Mouse (Mus musculus) forebrain, postnatal 0 days (tissue): ENCODE measurements at regions not wholly inside any gene's neighbourhood (a gene's known extent, or its start where the extent isn't known, plus 50 kb on each side); places are given as distances from the start of the nearest gene placed in this dataset.
A peak's percentile ranks its signal among the peaks of the same experiment; 100 is the strongest.

Experiments used
- ATAC-seq: fragments of 200-750 bp; cut with Nextera tagmentation; 2 replicates; pipeline ENCODE4 v1.8.0; 2017; ENCODE audit warnings: mild to moderate bottlenecking, moderate library complexity
- DNase-seq: peaks from one replicate; pipeline ENCODE4 v3.0.0-alpha.2; 2015
- H3K27ac ChIP-seq: fragments of 300-500 bp; sonication (generic); 2 replicates; pipeline ENCODE4 v1.5.1; 2014; ENCODE audit warnings: low read depth, mild to moderate bottlenecking, antibody characterized with exemption, low read length, moderate library complexity, mixed read lengths
- H3K27me3 ChIP-seq: fragments of 300-500 bp; sonication (generic); 2 replicates; pipeline ENCODE4 v1.6.1; 2014; ENCODE audit warnings: mild to moderate bottlenecking, low read length, mixed read lengths; ENCODE audit not compliant: insufficient read depth
- H3K36me3 ChIP-seq: fragments of 300-500 bp; sonication (generic); 2 replicates; pipeline ENCODE4 v1.6.1; 2014; ENCODE audit warnings: mild to moderate bottlenecking, moderate library complexity; ENCODE audit not compliant: insufficient read depth
- H3K4me1 ChIP-seq: fragments of 300-500 bp; sonication (generic); 2 replicates; pipeline ENCODE4 v1.6.1; 2014; ENCODE audit warnings: antibody characterized with exemption; ENCODE audit not compliant: insufficient read depth
- H3K4me2 ChIP-seq: fragments of 300-500 bp; sonication (generic); 2 replicates; pipeline ENCODE4 v1.6.1; 2014; ENCODE audit warnings: low read depth, mild to moderate bottlenecking, moderate library complexity
- H3K4me3 ChIP-seq: fragments of 300-500 bp; sonication (generic); 2 replicates; pipeline ENCODE4 v1.5.1; 2014; ENCODE audit warnings: low read depth, low read length, mixed read lengths
- H3K9ac ChIP-seq: fragments of 300-500 bp; sonication (generic); 2 replicates; pipeline ENCODE4 v1.6.1; 2014; ENCODE audit warnings: mild to moderate bottlenecking
- H3K9me3 ChIP-seq: fragments of 300-500 bp; sonication (generic); 2 replicates; pipeline ENCODE4 v1.6.1; 2016; ENCODE audit warnings: low read length
- CTCF ChIP-seq: sonication (generic); IDR thresholded peaks from 2 replicates; pipeline ENCODE4 v1.5.1; 2016; ENCODE audit warnings: antibody characterized with exemption, control low read depth, low read depth
- WGBS: fragments of 180-500 bp; shearing (Covaris S2); extraction: QIAGEN DNeasy Blood & Tissue Kit; methylation state at CpG from one replicate; pipeline ENCODE4 v1.1.7; 2014; 5-methylcytosine and 5-hydroxymethylcytosine counted together

DNA sequence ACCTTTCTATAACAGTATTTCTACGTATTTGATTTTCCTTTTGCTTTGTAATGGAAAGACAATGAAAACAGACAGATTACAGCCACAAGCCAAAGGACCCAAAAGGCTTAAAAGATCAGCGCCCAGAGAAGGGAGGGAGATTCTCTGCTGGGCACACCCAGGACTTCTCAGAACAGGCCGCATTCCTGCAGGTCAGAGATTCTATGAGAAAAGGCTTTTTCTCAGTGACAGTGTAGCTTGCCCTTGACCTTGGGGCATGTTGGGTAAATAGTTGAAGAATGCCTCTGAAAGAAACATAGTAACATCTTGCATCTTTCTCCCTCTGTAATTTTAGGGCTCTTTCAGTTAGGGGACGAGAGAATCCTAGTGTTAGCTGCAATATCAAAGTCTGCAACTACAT, 209.8 kb downstream of the Dusp6 start:
- ATAC-seq (no peak), DNase-seq (no peak)
- TF ChIP-seq CTCF = no peak
- Histone ChIP-seq H3K27ac (no peak overlapping the region), H3K27me3 (no peaks in the 10 kb centered on the region), H3K4me1 (no peaks in the 10 kb centered on the region), H3K9me3 (no peaks in the 10 kb centered on the region), H3K9ac (no peak overlapping the region), H3K36me3 (no peaks in the 10 kb centered on the region), H3K4me2 (no peak overlapping the region), H3K4me3 (no peak overlapping the region)
- WGBS = 46% methylated on average over 4 of the region's 4 CpGs

DNA sequence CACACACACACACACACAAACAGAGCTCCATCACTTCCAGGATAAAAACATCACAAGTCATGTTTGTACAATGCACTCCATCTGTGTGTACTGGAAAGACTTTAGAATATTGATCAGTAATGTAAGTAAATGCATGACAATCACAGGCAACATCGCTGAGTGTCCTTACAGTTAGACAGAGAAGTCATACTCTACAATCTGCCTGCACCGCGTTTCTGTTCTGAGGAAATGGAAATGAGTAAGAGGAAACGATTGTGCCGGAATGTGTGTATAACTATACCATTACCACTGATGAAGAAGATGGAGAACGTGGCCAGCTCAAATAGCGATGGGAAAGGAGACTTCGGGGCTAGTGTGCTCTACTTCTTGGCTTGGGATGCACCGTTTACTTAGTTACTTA, 210.7 kb downstream of the Dusp6 start:
- no peaks in the 10 kb centered on the region for H3K4me1 ChIP-seq
- no peaks in the 10 kb centered on the region for H3K27me3 ChIP-seq
- H3K27ac ChIP-seq = no peak overlapping the region
- no peak for TF ChIP-seq CTCF
- no peak overlapping the region for H3K4me2 ChIP-seq
- no peak overlapping the region for H3K9ac ChIP-seq
- H3K4me3 ChIP-seq = no peak overlapping the region
- 88% methylated on average over 9 of the region's 9 CpGs for WGBS
- no peaks in the 10 kb centered on the region for H3K9me3 ChIP-seq
- no peak for DNase-seq
- ATAC-seq = no peak
- no peaks in the 10 kb centered on the region for H3K36me3 ChIP-seq

DNA sequence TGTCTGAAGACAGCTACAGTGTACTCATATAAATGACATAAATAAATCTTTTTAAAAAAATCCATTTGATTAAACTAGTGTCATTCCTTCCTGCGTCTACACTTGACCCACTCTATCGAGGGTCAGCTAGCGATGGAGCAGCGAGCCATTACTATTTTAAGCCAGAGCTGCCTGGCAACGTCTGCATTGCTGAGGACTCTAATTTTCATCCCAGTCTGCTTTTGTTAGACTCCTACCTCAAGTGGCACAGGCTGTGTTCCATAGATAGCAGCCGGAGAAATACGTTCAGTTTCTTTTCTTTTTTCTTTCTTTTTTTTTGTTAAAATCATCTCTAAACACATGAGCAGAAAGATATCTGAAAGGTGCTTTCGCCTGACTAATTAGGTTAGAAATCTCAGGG, 211.5 kb downstream of the Dusp6 start:
- no peak for DNase-seq
- TF ChIP-seq CTCF = no peak
- H3K27ac ChIP-seq = no peak overlapping the region
- no peak for ATAC-seq
- H3K9ac ChIP-seq = no peak overlapping the region
- no peaks in the 10 kb centered on the region for H3K36me3 ChIP-seq
- no peaks in the 10 kb centered on the region for H3K27me3 ChIP-seq
- no peak overlapping the region for H3K4me2 ChIP-seq
- H3K4me3 ChIP-seq = no peak overlapping the region
- WGBS = 72% methylated on average over 8 of the region's 8 CpGs
- H3K4me1 ChIP-seq = no peaks in the 10 kb centered on the region
- no peaks in the 10 kb centered on the region for H3K9me3 ChIP-seq

DNA sequence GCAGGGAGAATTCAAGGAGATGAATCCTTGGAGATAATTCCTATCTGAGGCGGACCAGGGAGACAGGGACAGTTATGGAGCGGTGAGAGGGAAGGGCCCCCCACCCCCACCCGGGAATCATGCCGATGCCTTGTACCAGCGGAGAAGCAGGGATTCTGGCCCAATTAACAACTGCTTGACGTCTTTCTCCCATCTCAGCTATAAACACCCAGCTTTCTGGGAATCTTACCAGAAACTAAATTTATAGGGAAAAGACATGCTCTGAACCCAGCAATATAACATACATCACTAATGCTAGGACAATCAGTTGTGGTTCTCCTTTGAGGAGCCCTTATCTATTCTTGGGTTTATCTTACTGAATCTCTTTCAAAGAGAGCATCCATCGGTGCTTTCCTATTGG, 213.2 kb downstream of the Dusp6 start:
- ATAC-seq (no peak), DNase-seq (no peak)
- H3K9me3 ChIP-seq = no peaks in the 10 kb centered on the region
- H3K4me2 ChIP-seq = no peak overlapping the region
- H3K36me3 ChIP-seq = no peaks in the 10 kb centered on the region
- whole genome bisulfite sequencing = 62% methylated on average over 7 of the region's 7 CpGs
- no peaks in the 10 kb centered on the region for H3K4me1 ChIP-seq
- no peak for TF ChIP-seq CTCF
- H3K27ac ChIP-seq = no peak overlapping the region
- no peak overlapping the region for H3K4me3 ChIP-seq
- no peaks in the 10 kb centered on the region for H3K27me3 ChIP-seq
- H3K9ac ChIP-seq = no peak overlapping the region

DNA sequence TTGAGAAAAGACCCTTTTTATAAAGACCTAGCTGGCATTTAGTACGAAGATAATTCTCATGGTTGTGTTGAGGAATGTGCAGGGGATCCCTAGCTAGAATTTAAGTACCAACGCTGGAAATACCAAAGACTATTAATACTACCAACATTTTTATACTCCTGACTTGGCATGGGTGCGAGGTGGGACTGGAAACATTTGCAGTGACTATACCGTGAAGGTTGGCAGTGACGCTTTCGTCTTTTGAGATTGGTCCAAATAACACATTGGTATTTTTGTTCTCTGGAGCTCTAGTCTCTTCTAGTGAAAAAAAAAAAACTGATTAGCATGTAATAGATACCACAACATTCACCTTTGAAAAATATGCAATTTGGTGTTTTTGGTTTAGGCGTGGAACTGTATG, 213.7 kb downstream of the Dusp6 start:
- no peaks in the 10 kb centered on the region for H3K27me3 ChIP-seq
- H3K27ac ChIP-seq = no peak overlapping the region
- H3K9me3 ChIP-seq = no peaks in the 10 kb centered on the region
- no peak overlapping the region for H3K4me3 ChIP-seq
- no peak overlapping the region for H3K9ac ChIP-seq
- H3K4me2 ChIP-seq = no peak overlapping the region
- H3K4me1 ChIP-seq = no peaks in the 10 kb centered on the region
- no peaks in the 10 kb centered on the region for H3K36me3 ChIP-seq
- TF ChIP-seq CTCF = no peak
- no peak for DNase-seq
- ATAC-seq = no peak; the same call in 1 of the 2 replicates
- WGBS = 68% methylated on average over 7 of the region's 7 CpGs

DNA sequence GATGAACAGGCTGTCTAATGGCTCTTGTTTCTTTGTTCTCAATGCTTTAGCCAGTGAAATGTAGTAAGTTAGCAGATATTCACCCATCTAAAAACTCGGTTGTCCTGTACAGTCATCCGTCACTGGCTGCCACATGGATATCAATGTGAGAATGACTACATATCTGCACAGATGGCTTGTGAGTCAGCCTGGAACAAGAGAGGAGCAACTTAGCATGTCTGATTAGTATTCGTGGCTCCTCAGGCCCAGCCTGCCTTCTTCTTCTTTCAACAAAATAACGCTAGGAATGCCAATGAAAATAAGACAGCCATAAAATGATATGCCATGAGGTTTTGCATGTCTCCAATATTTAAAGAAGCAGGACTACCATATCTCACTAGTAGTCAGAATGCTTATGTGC, 217.5 kb downstream of the Dusp6 start:
- ATAC-seq (peak; percentile 93), DNase-seq (peak; percentile 54)
- Histone ChIP-seq H3K27me3 (no peaks in the 10 kb centered on the region), H3K4me3 (no peak overlapping the region), H3K9me3 (no peaks in the 10 kb centered on the region), H3K27ac (0 out of 2 replicates have a peak overlapping the region, but pooled peaks have one; percentile 29), H3K4me1 (no peaks in the 10 kb centered on the region), H3K36me3 (no peaks in the 10 kb centered on the region), H3K4me2 (no peak overlapping the region), H3K9ac (no peak overlapping the region)
- WGBS = 51% methylated on average over 4 of the region's 4 CpGs
- TF ChIP-seq CTCF = no peak

DNA sequence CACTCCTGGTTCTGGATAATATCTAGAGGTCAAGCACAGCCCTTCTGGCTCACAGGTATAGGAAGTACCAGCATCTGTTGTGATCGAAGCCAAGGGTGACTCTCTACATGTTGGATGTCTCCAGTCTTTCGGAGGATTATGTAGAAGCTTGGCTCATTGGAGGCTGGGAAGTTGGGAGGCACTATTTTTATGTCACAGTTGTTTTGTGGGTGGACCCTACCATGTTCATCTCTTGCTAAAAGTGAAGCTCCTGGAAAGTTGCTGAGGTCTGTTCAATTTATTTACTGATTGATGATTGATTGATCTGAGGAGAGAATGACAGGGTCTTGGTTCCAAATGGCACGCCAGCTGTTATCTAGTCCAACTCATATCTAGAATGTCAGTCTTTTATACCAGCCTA, 219.0 kb downstream of the Dusp6 start:
- WGBS = 90% methylated on average over 3 of the region's 3 CpGs
- H3K27me3 ChIP-seq = no peaks in the 10 kb centered on the region
- no peak for ATAC-seq
- DNase-seq = no peak
- no peak overlapping the region for H3K27ac ChIP-seq
- no peaks in the 10 kb centered on the region for H3K4me1 ChIP-seq
- H3K4me3 ChIP-seq = no peak overlapping the region
- no peak overlapping the region for H3K9ac ChIP-seq
- no peaks in the 10 kb centered on the region for H3K36me3 ChIP-seq
- no peak for TF ChIP-seq CTCF
- no peak overlapping the region for H3K4me2 ChIP-seq
- H3K9me3 ChIP-seq = no peaks in the 10 kb centered on the region
